Mouse (Mus musculus): Measurements from ENCODE around the gene Spata6. TPM values are rescaled to one million over a fixed set of nuclear protein-coding genes. Genes with fewer than 3 reads are reported as not detected.

Gene Spata6
- 1.6 and 1.8 TPM in 2 replicates for polyA plus RNA-seq (2012; rRNA removed)

DNA sequence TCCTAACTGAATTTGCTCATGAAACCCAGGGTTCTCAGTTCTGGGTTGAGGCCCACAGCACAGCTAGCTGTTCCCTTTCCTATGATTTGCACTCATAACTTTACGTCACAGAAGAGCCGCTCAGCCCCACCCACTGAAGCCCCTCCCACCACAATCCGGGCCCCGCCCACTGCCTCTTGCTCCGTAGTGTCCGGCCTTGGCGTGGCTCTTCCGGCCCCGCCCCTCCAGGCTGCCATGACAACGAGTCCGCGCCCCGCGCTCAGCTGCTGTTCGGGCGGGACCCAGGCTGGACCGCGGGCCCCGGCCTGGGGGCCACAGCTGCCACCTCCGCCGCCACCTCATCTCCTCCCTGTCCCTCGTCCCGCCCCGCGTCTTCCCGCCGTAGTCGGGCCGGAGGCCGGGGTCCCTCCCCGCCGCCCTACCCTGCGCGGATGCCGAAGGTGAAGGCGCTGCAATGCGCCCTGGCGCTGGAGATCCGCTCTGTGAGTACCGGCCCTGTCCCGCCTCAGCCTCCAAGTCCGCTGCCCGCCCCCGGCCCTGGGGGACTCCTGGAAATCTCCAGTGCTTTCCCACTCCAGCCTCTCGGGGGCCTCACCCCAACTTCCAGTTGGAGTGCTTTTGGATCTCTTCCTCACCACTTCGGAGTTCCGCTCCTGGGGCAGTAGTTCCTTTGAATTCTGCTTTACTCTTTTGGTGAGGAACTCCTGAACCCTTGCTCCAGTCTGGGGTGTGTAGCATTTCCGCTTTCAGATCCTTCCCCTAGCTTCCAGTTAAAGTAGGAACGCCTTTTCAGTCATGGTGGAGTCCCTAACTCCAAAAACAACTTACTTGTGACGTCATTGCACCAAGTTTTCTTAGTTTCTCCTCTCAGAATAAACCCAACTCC lies at the start of gene Spata6:
TSS of gene Spata6 (plus strand) at position 209 of the 886 bp plus-strand sequence.

Other genes starting within 250 kb of the Spata6 start
- gene Slc5a9, start 182.9 kb downstream of the Spata6 start, polyA plus RNA-seq (2012; rRNA removed): 0.02 TPM in 2 replicates
- gene Skint8, start 199.4 kb downstream of the Spata6 start, polyA plus RNA-seq (2012; rRNA removed): not detected in 2 replicates